Mouse (Mus musculus) left cerebral cortex, postnatal 4 days (tissue): Measurements from ENCODE around the gene Pms2. TPM values are rescaled to one million over a fixed set of nuclear protein-coding genes. Genes with fewer than 3 reads are reported as not detected.

ENCODE experiments used
- DNase-seq: peaks from one replicate; pipeline ENCODE4 v3.0.0-alpha.2; 2022
- intact Hi-C: fragments of 180-260 bp; cut with DNase I; formaldehyde crosslinking; loops from one replicate; pipeline ENCODE4 v1.15.1; 2025
- total RNA-seq, 2 experiments: library from RNA; stranded (reverse); gene quantifications; 2 replicates each; pipeline ENCODE4 v1.2.3; 2021

Gene Pms2
- total RNA-seq, 2 experiments from 2014 or later = 17.2 to 23.2 TPM

DNA sequence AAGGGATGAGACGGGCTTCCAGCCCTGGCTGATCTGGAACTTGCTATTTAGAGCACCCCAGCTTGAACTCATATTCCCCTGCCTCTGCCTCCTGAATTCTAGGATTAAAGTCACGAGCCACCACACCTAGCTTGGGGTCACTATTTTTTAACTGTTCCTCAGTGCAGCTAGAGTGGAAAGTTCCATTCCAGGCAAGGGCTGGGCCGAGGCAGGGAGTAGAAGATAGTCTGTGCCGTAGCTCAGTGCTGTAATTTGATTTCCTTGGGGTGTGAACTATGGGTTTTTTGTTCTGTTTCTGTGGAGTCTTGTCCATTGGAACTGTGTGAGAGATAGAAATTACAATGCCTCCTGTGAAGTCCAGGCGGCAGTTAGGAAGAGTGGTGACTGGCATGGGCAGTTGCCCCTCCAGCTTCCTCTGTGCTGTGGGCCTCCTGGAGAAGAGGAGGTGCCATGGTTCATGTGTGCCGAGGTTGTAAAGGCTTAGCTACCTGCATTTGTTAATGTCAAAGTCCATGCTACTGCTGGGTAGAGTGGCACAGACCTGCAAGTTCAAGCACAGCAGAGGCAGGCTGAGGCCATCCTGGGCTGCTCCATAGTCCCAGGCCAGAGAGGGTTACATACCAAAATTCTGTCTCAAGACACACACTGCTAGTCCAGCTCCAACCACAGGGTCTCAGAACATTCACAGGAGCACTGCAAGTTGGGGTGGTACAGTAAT lies 22.3 kb downstream of the Pms2 start:
- intact Hi-C loops = no loop called here
- DNase-seq = no peak

DNA sequence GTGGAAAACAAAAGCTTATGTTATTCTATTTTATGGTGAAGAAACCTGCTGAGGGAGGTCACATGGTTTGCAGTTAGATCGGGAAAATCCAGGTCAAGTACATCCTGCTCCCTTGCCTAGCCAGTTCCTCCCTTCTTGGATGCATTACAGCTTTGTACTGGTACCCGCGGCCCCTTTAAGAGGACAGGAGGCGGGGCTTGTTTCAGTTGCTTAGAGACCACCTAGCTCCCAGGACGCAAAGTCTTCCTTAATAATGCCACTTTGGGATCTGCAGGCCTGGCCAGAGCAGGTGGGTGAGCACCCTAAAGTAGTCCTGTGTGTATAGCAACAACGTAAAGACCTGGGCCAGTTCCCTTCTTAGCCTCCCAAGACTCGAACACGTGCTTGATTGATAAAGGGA lies 23.1 kb downstream of the Pms2 start, which contains the start of gene Rsph10b:
Rsph10b (plus strand) TSS at position 205 of the 400 bp plus-strand sequence.
- DNase-seq = peak; percentile 10
- intact Hi-C loops = no loop called here

GRCm38 (mm10) chr5:143933414-143933813 lies 23.6 kb downstream of the Pms2 start:
- peak; percentile 2 for DNase-seq

DNA sequence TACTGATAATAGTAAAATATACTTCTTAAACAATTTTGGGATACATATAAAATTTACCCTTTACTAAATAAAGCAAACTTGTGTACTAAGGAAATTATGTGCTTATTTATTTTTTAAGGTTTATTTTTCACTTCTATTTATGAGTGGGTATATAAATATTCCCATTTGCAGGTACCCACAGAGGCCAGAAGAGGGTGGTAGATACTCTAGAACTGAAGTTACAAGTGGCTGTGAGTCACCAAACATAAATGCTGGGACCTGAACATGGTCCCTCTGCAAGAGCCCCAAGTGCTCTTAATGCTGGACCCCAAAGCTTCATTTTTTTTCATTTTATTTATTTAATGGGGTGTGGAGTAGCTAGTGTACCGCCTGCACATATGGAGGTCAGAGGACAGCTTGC lies 24.1 kb downstream of the Pms2 start:
- DNase-seq = no peak
- intact Hi-C loops = no loop called here

More at GRCm38 (mm10) chr5:143933414-143933813, 23.6 kb downstream of the Pms2 start:
- intact Hi-C loops = no loop called here

- DNase-seq = no peak
- intact Hi-C loops = no loop called here
Observed at GRCm38 (mm10) chr5:143936156-143936555, 26.4 kb downstream of the Pms2 start.

DNA sequence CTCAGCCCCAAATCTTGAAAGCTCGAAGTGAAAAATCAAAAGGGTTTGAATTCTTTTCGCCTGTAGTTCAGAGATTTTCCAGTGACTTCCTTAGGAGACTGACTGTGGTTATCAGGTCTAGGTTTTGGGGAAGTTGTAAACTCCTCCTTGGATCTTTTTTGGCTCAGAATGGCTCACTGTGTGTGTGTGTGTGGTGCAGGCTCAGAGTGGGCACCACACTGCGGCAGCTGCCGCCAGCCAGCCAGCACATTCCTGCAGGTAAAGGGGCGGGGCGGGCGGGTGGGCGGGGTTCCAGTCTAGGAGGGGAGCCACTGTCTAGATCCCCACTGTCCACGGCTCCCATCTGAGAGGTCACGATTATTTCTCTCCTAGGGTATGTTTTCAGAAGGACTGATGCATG lies 31.8 kb downstream of the Pms2 start:
- no peak for DNase-seq
- intact Hi-C loops = no loop called here

DNA sequence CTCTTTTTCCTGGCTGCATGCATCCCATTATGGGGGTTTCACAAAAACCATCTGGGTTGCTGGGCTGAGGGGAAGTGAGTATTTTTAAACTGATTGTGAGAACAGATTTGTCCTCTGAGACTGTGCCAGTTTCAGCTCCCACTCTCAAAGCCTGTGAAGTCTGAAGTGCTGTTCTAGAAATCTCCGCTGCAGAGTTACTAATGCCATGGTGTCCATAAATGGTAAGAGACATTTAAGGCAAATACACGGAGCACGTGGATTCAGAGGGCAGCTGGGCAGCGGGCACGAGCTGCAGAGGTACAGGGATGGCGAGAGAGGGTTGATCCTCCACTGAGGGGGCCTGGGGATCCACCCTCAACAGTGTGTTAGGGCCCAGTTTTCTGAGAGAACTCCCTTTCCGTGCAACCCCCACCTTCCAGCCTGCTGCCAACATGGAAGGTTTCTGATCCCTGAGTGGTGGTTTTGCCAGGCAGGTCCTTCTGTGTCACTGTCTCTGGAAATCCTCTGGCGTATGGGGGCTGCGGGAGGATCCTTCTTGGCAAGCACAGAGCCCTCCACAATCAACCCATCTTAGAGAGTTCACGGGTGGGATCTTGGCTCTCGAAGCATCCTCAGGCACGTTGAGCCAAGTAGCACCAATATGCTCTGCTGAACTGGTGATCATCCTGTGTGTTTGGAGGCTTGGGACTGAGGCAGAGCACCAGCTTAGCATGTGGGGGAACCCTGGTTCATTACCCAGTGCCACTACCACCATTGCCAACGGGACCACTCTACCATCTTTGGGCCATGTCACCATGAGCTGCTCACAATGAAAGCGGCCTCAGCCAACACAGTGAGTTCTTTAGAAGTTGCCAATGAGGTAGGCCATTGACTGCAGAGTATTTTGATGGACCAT lies 33.7 kb downstream of the Pms2 start:
- intact Hi-C loops = no loop called here
- no peak for DNase-seq

DNA sequence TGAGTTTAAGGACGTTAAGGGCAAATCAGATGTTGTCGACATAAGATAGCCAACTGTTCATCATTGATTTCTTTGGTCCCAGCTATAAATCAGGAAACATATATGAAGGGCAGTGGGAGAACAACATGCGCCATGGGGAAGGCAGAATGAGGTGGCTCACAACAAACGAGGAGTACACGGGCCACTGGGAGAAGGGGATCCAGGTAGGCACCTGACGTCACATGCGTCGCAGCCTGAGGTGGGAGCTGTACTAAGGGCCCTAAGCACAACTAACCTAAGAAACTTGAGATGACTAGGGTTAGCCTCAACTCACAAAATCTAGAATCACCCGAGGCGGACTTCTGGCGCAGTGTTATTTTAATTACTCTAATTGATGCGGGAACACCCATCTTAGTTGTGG lies 38.6 kb downstream of the Pms2 start:
- intact Hi-C loops = no loop called here
- no peak for DNase-seq

DNA sequence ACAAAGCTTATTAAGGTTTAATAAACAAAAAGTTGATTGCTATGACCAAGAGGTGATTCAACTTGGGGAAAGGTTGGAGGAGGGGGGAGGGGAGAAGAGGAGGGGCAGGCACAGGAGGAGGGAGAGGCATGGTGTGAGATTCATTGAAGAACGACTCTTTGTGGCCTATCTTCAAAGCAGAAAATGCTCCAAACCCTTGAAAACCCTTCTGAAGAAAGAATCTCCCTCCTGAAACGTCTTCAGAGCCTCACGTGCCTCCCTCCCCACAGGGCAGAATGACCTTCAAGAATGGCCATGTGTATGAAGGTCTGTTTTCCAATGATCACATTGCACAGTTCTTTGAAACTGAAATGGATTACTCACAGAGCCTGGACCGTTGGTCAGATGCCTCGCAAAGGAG lies 40.3 kb downstream of the Pms2 start:
- no peak for DNase-seq
- intact Hi-C loops = no loop called here

DNA sequence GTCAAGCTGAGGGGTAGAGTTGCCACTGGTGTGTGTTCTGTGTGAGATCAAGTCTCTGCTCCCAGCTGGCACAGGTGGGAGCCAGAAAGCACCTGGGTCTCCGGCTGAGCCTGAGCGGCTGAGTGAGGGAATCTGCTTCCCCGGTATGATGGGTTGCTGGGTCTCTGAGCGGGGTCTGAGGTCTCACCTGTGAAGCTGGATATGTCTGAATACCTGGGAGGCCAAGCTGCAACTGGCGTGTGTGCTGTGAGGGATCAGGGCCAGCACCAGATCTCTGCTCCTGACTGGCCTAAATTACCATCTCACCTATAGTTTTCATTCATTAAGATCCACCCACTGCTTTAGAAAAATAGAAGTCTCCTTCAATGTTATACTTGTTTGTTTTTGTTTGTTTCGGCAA lies 47.3 kb downstream of the Pms2 start:
- intact Hi-C loops = no loop called here
- DNase-seq = no peak

DNA sequence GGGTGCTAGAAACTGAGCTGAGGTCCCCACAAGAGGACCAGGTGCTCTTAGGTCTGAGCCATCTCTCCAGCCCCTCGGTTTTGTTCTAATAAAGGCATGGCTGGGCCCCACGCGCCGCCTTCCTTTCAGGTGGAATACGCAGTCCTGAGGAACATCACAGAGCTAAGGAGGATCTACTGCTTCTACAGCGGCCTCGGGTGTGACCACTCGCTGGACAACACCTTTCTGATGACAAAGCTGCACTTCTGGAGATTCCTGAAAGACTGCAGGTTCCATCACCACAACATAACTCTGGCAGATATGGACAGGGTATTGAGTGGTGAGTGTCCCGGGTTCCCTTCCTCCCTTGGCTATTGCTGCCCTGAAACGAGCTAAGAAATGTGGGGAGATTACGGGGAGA lies 49.8 kb downstream of the Pms2 start:
- intact Hi-C loops = no loop called here
- no peak for DNase-seq

DNA sequence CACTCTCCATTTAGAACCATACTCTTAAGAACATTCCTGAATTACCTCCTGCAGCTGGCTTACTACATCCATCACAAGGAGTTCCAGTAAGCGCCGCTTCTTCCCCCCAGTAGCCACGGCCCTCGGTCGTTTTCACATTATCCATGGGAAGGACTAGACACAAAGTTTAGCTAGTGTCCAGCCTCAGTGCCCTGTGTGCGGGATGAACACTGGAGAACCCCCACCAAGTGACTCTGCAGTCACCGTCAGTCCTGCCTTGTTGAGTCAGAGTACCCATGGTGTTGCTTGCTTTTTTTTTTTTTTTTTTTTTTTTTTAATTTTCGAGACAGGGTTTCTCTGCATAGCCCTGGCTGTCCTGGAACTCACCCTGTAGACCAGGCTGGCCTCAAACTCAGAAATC lies 51.4 kb downstream of the Pms2 start:
- intact Hi-C loops = no loop called here
- no peak for DNase-seq

DNA sequence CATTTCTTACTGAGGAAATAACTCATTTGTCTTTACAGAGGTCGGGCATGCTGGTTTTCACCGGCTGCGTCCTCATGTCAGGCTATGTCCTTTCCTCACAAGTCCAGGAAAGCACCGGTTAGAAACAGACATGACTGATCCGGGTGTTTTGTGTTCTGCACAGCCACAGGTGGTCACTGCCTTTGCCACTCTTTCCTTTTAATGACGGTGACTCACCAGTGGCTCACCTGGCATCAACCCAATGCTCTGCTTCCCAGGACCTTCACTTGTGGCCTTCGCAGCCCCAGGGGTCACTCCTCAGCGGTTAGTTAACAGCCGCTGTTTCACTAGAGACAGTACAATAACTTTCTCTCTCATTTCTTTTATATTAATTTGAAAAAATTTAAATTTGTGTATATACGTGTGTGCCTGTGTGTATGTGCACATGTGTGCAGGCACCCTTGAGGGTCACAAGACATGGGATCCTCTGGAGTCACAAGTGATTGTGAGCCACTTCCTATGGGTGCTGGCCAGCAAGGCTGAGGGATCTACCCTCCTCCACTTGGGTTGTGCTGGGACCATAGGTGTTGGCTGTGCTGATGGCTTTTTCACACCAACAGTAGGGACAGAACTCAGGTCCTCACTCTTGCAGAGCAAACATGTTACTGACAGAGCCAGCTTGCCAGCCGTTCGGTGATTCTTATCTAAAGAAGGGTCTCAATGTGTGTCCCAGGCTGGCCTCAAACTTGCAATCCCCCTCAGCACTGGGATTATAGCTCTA lies 56.0 kb downstream of the Pms2 start:
- no peak for DNase-seq
- intact Hi-C loops = no loop called here

DNA sequence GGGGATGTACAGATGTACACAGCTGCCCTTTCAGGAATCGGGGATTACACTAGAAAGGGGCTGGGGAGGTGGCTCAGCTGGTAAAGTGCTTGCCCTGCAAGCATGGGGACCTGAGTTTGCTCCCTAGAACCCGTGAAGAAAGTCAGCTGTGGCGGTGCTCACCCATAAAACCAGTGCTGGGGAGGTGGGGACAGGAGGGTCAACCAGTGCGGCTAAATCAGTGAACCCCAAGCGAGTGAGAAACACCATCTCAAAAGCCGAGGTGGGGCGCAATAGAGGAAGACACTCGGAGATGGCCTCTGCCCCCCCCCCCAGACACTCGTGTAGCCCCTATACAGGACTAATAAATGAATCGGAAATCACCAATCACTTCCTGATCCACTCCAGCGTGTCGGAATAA lies 56.9 kb downstream of the Pms2 start:
- intact Hi-C loops = no loop called here
- no peak for DNase-seq

GRCm38 (mm10) chr5:143972628-143973027 lies 62.9 kb downstream of the Pms2 start:
- DNase-seq = no peak
- intact Hi-C loops = no loop called here

DNA sequence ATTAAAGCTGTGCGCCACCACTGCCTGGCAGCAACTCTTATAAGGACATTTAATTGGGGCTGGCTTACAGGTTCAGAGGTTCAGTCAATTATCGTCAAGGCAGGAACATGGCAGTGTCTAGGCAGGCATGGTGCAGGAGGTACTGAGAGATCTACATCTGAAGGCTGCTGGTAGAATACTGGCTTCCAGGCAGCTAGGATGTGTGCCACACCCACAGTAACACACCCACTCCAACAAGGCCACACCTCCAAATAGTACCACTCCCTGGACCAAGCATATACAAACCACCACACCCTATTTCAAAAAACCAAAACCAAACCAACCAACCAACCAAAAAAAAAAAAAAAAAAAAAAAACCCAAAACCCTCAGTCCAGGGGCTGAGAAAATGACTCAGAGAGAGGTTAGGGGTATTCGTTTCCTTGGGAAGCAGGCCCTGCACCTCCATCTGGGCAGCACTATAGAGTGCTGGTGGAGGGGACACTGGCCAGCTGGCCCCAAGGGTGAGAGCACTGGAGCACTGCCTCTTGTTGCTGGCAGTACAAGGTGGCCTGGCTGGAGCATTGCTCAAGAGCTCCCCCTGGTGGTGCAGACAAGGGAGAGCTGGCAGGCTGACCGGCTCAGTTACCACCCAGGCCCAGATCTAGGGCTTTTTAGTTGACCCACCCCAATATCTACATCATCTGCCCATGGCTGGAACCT lies 65.3 kb downstream of the Pms2 start:
- peak; percentile 63 for DNase-seq
- intact Hi-C loops = no loop called here

DNA sequence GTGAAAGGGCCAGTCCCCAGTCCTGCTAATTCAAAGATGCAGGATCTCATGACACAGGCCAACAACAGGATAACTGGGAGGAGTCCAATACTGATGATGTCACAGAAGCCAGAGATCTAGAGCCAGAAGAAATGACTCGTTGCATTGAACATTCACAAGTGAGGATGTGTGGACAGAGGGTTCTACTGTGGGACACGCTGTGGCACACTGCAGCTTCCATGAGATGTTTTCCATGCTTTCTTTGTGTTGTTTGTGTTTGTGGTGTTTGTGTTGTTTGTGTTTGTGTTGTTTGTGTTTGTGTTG lies 65.8 kb downstream of the Pms2 start:
- DNase-seq = no peak
- intact Hi-C loops = no loop called here

DNA sequence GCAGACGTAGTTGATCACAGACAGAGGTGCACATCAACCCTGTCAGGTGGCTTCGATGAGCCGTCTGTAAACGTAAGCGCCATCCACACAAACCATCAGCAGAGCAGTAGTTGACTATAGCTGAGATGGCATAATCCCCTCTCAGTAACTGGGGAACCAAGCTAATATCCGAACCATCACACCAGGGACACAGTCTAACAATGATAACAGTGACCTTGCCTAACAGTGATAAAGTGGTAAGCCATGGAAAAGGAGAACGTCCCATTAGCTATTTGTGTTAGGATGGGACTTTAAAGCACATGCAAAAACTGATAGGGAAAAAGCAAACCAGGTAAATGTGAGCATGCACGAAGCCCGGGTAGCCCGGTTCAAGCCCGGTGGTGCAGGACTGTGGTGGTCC lies 66.5 kb downstream of the Pms2 start:
- intact Hi-C loops = no loop called here
- DNase-seq = no peak

DNA sequence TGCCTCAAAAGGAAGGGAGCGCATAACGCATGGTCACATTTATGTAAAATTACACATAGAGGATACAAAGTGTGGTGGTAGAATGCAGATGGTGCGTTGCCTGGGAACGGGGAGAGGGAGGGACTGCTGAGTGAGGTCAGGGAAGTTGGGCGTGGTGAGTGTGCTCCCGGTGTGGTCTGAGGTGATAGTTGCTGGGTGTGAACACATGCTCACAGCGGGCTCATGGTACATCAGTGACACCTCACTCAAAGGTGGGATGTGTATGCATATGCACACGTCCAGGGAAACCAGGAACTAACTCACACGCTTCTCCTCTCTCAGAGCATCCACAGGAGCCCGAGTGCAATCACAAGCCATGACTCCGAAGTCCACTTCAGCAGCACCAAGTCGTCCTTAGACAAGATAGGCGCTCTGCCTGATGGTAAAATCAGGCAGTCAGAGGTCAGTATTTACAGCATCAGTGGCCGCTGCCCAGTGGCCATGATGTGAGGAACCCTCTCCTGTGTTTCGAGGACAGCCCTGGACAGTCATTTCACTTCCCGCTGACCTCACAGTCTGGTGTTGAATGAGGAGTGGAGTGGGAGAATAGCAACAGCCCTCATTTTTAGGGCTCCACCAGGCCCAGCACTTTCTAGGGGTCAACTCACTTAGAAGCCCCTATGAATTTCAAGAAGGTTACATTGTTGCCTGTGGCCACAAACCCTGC lies 67.1 kb downstream of the Pms2 start:
- DNase-seq = no peak
- intact Hi-C loops = no loop called here

GRCm38 (mm10) chr5:143980858-143981257 lies 71.1 kb downstream of the Pms2 start:
- DNase-seq = peak; percentile 12
- intact Hi-C loops = no loop called here
